Mouse (Mus musculus) intestine, embryonic 15.5 days (tissue): ENCODE measurements around the gene Dph2. TPM values are rescaled to one million over a fixed set of nuclear protein-coding genes. Genes with fewer than 3 reads are reported as not detected.

Experiments used
- ATAC-seq: fragments of 200-750 bp; cut with Nextera tagmentation; 2 replicates; pipeline ENCODE4 v1.8.0; 2017; ENCODE audit warnings: moderate TSS enrichment, moderate library complexity
- H3K27ac ChIP-seq: fragments of 300-500 bp; sonication (generic); 2 replicates; pipeline ENCODE4 v1.5.1; 2015; ENCODE audit warnings: mild to moderate bottlenecking, inconsistent platforms
- H3K27me3 ChIP-seq: fragments of 300-500 bp; sonication (generic); replicated peaks from 2 replicates; pipeline ENCODE4 v1.6.1; 2015; ENCODE audit warnings: inconsistent platforms
- H3K36me3 ChIP-seq: fragments of 300-500 bp; sonication (generic); 2 replicates; pipeline ENCODE4 v1.6.1; 2015; ENCODE audit warnings: inconsistent platforms
- H3K4me1 ChIP-seq: fragments of 300-500 bp; sonication (generic); replicated peaks from 2 replicates; pipeline ENCODE4 v1.6.1; 2015; ENCODE audit warnings: inconsistent platforms
- H3K4me2 ChIP-seq: fragments of 300-500 bp; sonication (generic); replicated peaks from 2 replicates; pipeline ENCODE4 v1.6.1; 2015; ENCODE audit warnings: mild to moderate bottlenecking, inconsistent platforms
- H3K4me3 ChIP-seq: fragments of 300-500 bp; sonication (generic); replicated peaks from 2 replicates; pipeline ENCODE4 v1.5.1; 2015; ENCODE audit warnings: inconsistent platforms
- H3K9ac ChIP-seq: fragments of 300-500 bp; sonication (generic); 2 replicates; pipeline ENCODE4 v1.6.1; 2015; ENCODE audit warnings: inconsistent platforms
- H3K9me3 ChIP-seq: fragments of 300-500 bp; sonication (generic); 2 replicates; pipeline ENCODE4 v1.6.1; 2016; ENCODE audit warnings: inconsistent platforms
- WGBS: fragments of 180-500 bp; shearing (Covaris S2); methylation state at CpG from one replicate; pipeline ENCODE4 v1.1.7; 2015; 5-methylcytosine and 5-hydroxymethylcytosine counted together
- polyA plus RNA-seq: library from polyadenylated mRNA; unstranded; fragments of >200 nt; fragmentation: Nextera tagmentation; extraction: Ambion mirVana; gene quantifications from 2 replicates; pipeline ENCODE4 v1.2.1, GENCODE M21; 2015

The Dph2 gene
- polyA plus RNA-seq, 1 experiment from 2014 or later: 17.1 TPM

- WGBS: 48% methylated on average over 3 of the region's 3 CpGs
- peak overlapping the region; percentile 37; the same call in 1 of the 2 replicates for H3K27ac ChIP-seq
- no peak overlapping the region for H3K4me2 ChIP-seq
- ATAC-seq: no peak
- no peaks in the 10 kb centered on the region for H3K36me3 ChIP-seq
- no peaks in the 10 kb centered on the region; the same call in 1 of the 2 replicates for H3K27me3 ChIP-seq
- H3K9me3 ChIP-seq: no peaks in the 10 kb centered on the region
- H3K4me1 ChIP-seq: peaks cover 17% of the 10 kb centered on the region
- H3K4me3 ChIP-seq: no peak overlapping the region
- no peak overlapping the region for H3K9ac ChIP-seq
These were observed 26.4 kb upstream of the Dph2 start for GRCm38 (mm10) chr4:117918261-117918660.

GRCm38 (mm10) chr4:117917847-117918246, 26.0 kb upstream of the Dph2 start:
- Histone ChIP-seq H3K9me3 (no peaks in the 10 kb centered on the region), H3K27me3 (no peaks in the 10 kb centered on the region), H3K9ac (no peak overlapping the region), H3K4me1 (peaks cover 20% of the 10 kb centered on the region), H3K36me3 (no peaks in the 10 kb centered on the region), H3K27ac (peak overlapping the region; percentile 37; the same call in 1 of the 2 replicates), H3K4me2 (no peak overlapping the region), H3K4me3 (no peak overlapping the region)
- ATAC-seq: no peak
- WGBS: 89% methylated on average over 4 of the region's 4 CpGs

GRCm38 (mm10) chr4:117917402-117917801, 25.6 kb upstream of the Dph2 start:
- H3K4me2 ChIP-seq: no peak overlapping the region
- ATAC-seq: no peak
- no peak overlapping the region for H3K9ac ChIP-seq
- WGBS: 77% methylated on average over 4 of the region's 4 CpGs
- H3K27ac ChIP-seq: no peak overlapping the region
- H3K27me3 ChIP-seq: no peaks in the 10 kb centered on the region
- H3K36me3 ChIP-seq: no peaks in the 10 kb centered on the region
- no peaks in the 10 kb centered on the region for H3K9me3 ChIP-seq
- no peak overlapping the region for H3K4me3 ChIP-seq
- H3K4me1 ChIP-seq: peaks cover 23% of the 10 kb centered on the region

GRCm38 (mm10) chr4:117916386-117916785, 24.6 kb upstream of the Dph2 start:
- no peak for ATAC-seq
- H3K27me3 ChIP-seq: no peaks in the 10 kb centered on the region
- no peaks in the 10 kb centered on the region for H3K9me3 ChIP-seq
- 66% methylated on average over 5 of the region's 5 CpGs for WGBS
- H3K4me1 ChIP-seq: peaks cover 23% of the 10 kb centered on the region
- H3K27ac ChIP-seq: no peak overlapping the region
- 0 out of 2 replicates have a peak overlapping the region, but pooled peaks have one; percentile 97 for H3K4me2 ChIP-seq
- H3K36me3 ChIP-seq: peaks cover 4% of the 10 kb centered on the region; the same call in 1 of the 2 replicates
- H3K9ac ChIP-seq: no peak overlapping the region
- H3K4me3 ChIP-seq: no peak overlapping the region

- Histone ChIP-seq H3K4me1 (peaks cover 23% of the 10 kb centered on the region), H3K27me3 (no peaks in the 10 kb centered on the region), H3K4me3 (peak overlapping the region; percentile 72), H3K9ac (peak overlapping the region; percentile 71), H3K4me2 (peak overlapping the region; percentile 97), H3K36me3 (peaks cover 4% of the 10 kb centered on the region; the same call in 1 of the 2 replicates), H3K27ac (peak overlapping the region; percentile 88; the same call in 1 of the 2 replicates), H3K9me3 (no peaks in the 10 kb centered on the region)
- ATAC-seq: no peak
- WGBS: 5% methylated on average over 19 of the region's 19 CpGs
These were observed 23.8 kb upstream of the Dph2 start for GRCm38 (mm10) chr4:117915489-117916105.

- Histone ChIP-seq H3K4me3 (peak within 1 kb of the TSS; percentile 72), H3K9me3 (no peaks in the 10 kb centered on the region), H3K9ac (peak within 1 kb of the TSS; percentile 71), H3K36me3 (peaks cover 4% of the 10 kb centered on the region; the same call in 1 of the 2 replicates), H3K4me1 (peaks cover 23% of the 10 kb centered on the region), H3K27me3 (no peaks in the 10 kb centered on the region), H3K27ac (peak within 1 kb of the TSS; percentile 88), H3K4me2 (peak within 1 kb of the TSS; percentile 97)
- under 1% methylated on average over 61 of the region's 61 CpGs for WGBS
- peak; percentile 96 for ATAC-seq
These were observed 23.0 kb upstream of the Dph2 start, which contains the start of gene Ipo13 for GRCm38 (mm10) chr4:117914591-117915442. Gene Ipo13, minus strand, starts transcription at chr4:117914999.

- 20% methylated on average over 8 of the region's 8 CpGs for WGBS
- Histone ChIP-seq H3K9ac (peak overlapping the region; percentile 71), H3K27ac (no peak overlapping the region), H3K36me3 (peaks cover 5% of the 10 kb centered on the region; the same call in 1 of the 2 replicates), H3K27me3 (no peaks in the 10 kb centered on the region), H3K4me3 (peak overlapping the region; percentile 72), H3K4me1 (peaks cover 27% of the 10 kb centered on the region), H3K4me2 (peak overlapping the region; percentile 97), H3K9me3 (no peaks in the 10 kb centered on the region)
- no peak; the same call in 1 of the 2 replicates for ATAC-seq
These were observed 22.2 kb upstream of the Dph2 start for GRCm38 (mm10) chr4:117914031-117914430.

- H3K4me3 ChIP-seq: peak overlapping the region; percentile 72
- no peaks in the 10 kb centered on the region for H3K9me3 ChIP-seq
- ATAC-seq: no peak
- no peaks in the 10 kb centered on the region for H3K27me3 ChIP-seq
- H3K4me1 ChIP-seq: peaks cover 26% of the 10 kb centered on the region
- peak overlapping the region; percentile 97 for H3K4me2 ChIP-seq
- 0 out of 2 replicates have a peak overlapping the region, but pooled peaks have one; percentile 71 for H3K9ac ChIP-seq
- WGBS: 53% methylated on average over 3 of the region's 3 CpGs
- H3K36me3 ChIP-seq: peaks cover 7% of the 10 kb centered on the region; the same call in 1 of the 2 replicates
- H3K27ac ChIP-seq: no peak overlapping the region
These were observed 21.6 kb upstream of the Dph2 start for GRCm38 (mm10) chr4:117913421-117913820.

- H3K36me3 ChIP-seq: peaks cover 7% of the 10 kb centered on the region; the same call in 1 of the 2 replicates
- H3K4me1 ChIP-seq: peaks cover 26% of the 10 kb centered on the region
- 0 out of 2 replicates have a peak overlapping the region, but pooled peaks have one; percentile 72 for H3K4me3 ChIP-seq
- no peak for ATAC-seq
- peak overlapping the region; percentile 97 for H3K4me2 ChIP-seq
- no peak overlapping the region for H3K27ac ChIP-seq
- no peaks in the 10 kb centered on the region for H3K9me3 ChIP-seq
- 51% methylated on average over 7 of the region's 7 CpGs for WGBS
- no peaks in the 10 kb centered on the region for H3K27me3 ChIP-seq
- H3K9ac ChIP-seq: no peak overlapping the region
These were observed 20.9 kb upstream of the Dph2 start for GRCm38 (mm10) chr4:117912685-117913273.

- Histone ChIP-seq H3K4me2 (peak overlapping the region; percentile 97; the same call in 1 of the 2 replicates), H3K36me3 (peaks cover 7% of the 10 kb centered on the region; the same call in 1 of the 2 replicates), H3K4me3 (no peak overlapping the region), H3K4me1 (peaks cover 24% of the 10 kb centered on the region), H3K9me3 (no peaks in the 10 kb centered on the region), H3K27ac (no peak overlapping the region), H3K9ac (no peak overlapping the region), H3K27me3 (no peaks in the 10 kb centered on the region)
- 94% methylated on average over 13 of the region's 13 CpGs for WGBS
- ATAC-seq: no peak
These were observed 20.3 kb upstream of the Dph2 start for GRCm38 (mm10) chr4:117912131-117912561.

- WGBS: 75% methylated on average over 8 of the region's 8 CpGs
These were observed 17.1 kb upstream of the Dph2 start for GRCm38 (mm10) chr4:117908834-117909453.

More at GRCm38 (mm10) chr4:117908834-117909453, 17.1 kb upstream of the Dph2 start:
- Histone ChIP-seq H3K27me3 (no peaks in the 10 kb centered on the region), H3K4me3 (no peak overlapping the region), H3K9ac (no peak overlapping the region), H3K4me1 (peaks cover 18% of the 10 kb centered on the region), H3K27ac (no peak overlapping the region), H3K9me3 (no peaks in the 10 kb centered on the region), H3K4me2 (no peak overlapping the region), H3K36me3 (peaks cover 19% of the 10 kb centered on the region)
- ATAC-seq: no peak
